Mouse (Mus musculus): ENCODE measurements at regions not wholly inside any gene's neighbourhood (a gene's known extent, or its start where the extent isn't known, plus 50 kb on each side); places are given as distances from the start of the nearest gene placed in this dataset.

DNA sequence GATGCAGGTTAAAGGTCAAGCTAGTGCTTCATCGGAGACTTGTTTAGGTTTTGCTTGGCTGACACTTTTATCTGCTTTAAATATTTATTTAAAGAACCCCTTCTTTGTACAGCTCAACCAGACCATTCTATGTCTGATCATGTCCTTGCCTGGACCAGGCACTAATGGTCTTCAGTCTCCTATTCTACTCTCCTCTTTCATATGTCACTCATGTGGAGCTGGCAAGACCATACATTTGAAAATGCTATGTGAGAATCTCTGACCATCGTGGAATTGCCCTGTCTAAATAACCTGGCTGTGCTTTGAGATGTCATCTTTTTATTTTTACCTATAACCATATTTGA, 74.4 kb upstream of the Il15 start:
- TF ChIP-seq CTCF (IDR thresholded peaks at IDR 0.05; ENCODE audit: low read depth) (no peak), EP300 (IDR thresholded peaks at IDR 0.05; ENCODE audit: low read depth) (no peak)
